Mouse (Mus musculus): Measurements from ENCODE around the gene Ick. TPM values are rescaled to one million over a fixed set of nuclear protein-coding genes. Genes with fewer than 3 reads are reported as not detected.

Gene Ick
- polyA plus RNA-seq, 1 experiment: 16.9 TPM

- DNase-seq: no peak
- Histone ChIP-seq H3K4me3 (replicated peaks; ENCODE audit: insufficient read depth, low read depth, low read length) (peak overlapping the region; percentile 69), H3K27me3 (ENCODE audit: control insufficient read depth, insufficient read depth, low read length) (no peaks in the 10 kb centered on the region), H3K4me1 (ENCODE audit: control insufficient read depth, insufficient read depth, low read length) (peaks cover 12% of the 10 kb centered on the region), H3K27ac (ENCODE audit: insufficient read depth, low read length) (peak overlapping the region; percentile 90)
- WGBS: under 1% methylated on average over 14 of the region's 14 CpGs
- TF ChIP-seq POLR2A (IDR thresholded peaks at IDR 0.05; ENCODE audit: borderline replicate concordance, insufficient read depth, low read length) (no peak), CTCF (IDR thresholded peaks at IDR 0.05; ENCODE audit: borderline replicate concordance, insufficient read depth, low read depth, low read length) (no peak)
These were observed 4.5 kb downstream of the Ick start for GRCm38 (mm10) chr9:78113538-78113885.

DNA sequence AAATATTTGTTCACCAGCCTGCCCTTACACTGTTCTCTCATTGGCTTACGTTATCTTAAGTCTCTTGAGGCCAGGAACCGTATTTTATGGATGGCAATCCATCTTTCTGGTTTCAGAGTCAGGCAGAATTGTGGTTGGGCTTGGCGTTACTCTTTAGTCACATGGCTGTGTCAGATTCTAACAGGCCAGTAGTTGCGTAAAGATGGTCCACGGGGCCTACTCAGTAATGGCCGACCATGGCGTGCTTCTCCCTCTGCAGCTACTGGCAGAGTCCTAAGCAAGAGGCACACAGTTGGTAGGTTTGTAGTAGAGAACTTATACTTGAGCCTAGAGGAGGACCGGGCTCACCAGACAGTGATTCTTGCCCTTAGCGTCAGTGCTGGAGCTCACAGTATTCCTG is 6.8 kb downstream of the Ick start:
- no peak overlapping the region for H3K27ac ChIP-seq (ENCODE audit: insufficient read depth, low read length)
- no peak for DNase-seq
- no peaks in the 10 kb centered on the region for H3K27me3 ChIP-seq (ENCODE audit: control insufficient read depth, insufficient read depth, low read length)
- peaks cover 12% of the 10 kb centered on the region for H3K4me1 ChIP-seq (ENCODE audit: control insufficient read depth, insufficient read depth, low read length)
- no peak overlapping the region for H3K4me3 ChIP-seq (replicated peaks; ENCODE audit: insufficient read depth, low read depth, low read length)
- WGBS: 91% methylated on average over 9 of the region's 9 CpGs
- no peak for TF ChIP-seq POLR2A (IDR thresholded peaks at IDR 0.05; ENCODE audit: borderline replicate concordance, insufficient read depth, low read length)
- TF ChIP-seq CTCF (IDR thresholded peaks at IDR 0.05; ENCODE audit: borderline replicate concordance, insufficient read depth, low read depth, low read length): no peak

- Histone ChIP-seq H3K27ac (ENCODE audit: insufficient read depth, low read length) (no peak overlapping the region; the same call in 1 of the 2 replicates), H3K27me3 (ENCODE audit: control insufficient read depth, insufficient read depth, low read length) (no peaks in the 10 kb centered on the region), H3K4me3 (replicated peaks; ENCODE audit: insufficient read depth, low read depth, low read length) (no peak overlapping the region), H3K4me1 (ENCODE audit: control insufficient read depth, insufficient read depth, low read length) (peaks cover 12% of the 10 kb centered on the region)
- no peak for DNase-seq
- 97% methylated on average over 2 of the region's 2 CpGs for WGBS
- TF ChIP-seq POLR2A (IDR thresholded peaks at IDR 0.05; ENCODE audit: borderline replicate concordance, insufficient read depth, low read length): no peak
- TF ChIP-seq CTCF (IDR thresholded peaks at IDR 0.05; ENCODE audit: borderline replicate concordance, insufficient read depth, low read depth, low read length): no peak
These were observed 8.7 kb downstream of the Ick start for GRCm38 (mm10) chr9:78117690-78118089.

DNA sequence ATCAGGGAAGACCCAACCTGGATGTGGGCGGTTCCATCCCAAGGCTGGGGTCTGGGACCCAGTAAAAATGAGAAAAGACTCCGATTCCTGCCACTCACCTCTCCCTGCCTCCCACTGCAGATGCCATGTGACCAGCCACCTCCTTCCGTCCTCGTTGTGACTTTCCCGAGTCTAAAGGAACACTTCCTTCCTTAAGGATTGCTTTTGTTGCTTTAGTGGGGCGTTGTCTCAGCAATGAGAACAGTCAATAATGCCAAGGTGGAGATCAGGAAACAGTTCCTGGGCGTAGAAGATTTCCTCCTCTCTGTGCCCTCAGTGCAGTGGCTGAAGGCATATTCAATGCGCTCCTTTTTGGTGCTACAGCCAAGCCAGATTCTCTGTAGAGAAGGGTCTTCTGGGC is 12.4 kb downstream of the Ick start:
- no peak for DNase-seq
- TF ChIP-seq CTCF (IDR thresholded peaks at IDR 0.05; ENCODE audit: borderline replicate concordance, insufficient read depth, low read depth, low read length): no peak
- no peak for TF ChIP-seq POLR2A (IDR thresholded peaks at IDR 0.05; ENCODE audit: borderline replicate concordance, insufficient read depth, low read length)
- no peak overlapping the region for H3K27ac ChIP-seq (ENCODE audit: insufficient read depth, low read length)
- H3K4me1 ChIP-seq (ENCODE audit: control insufficient read depth, insufficient read depth, low read length): peaks cover 7% of the 10 kb centered on the region; the same call in 1 of the 2 replicates
- 93% methylated on average over 8 of the region's 8 CpGs for WGBS
- H3K27me3 ChIP-seq (ENCODE audit: control insufficient read depth, insufficient read depth, low read length): no peaks in the 10 kb centered on the region
- no peak overlapping the region for H3K4me3 ChIP-seq (replicated peaks; ENCODE audit: insufficient read depth, low read depth, low read length)

GRCm38 (mm10) chr9:78121985-78122384 is 13.0 kb downstream of the Ick start:
- DNase-seq: no peak
- no peaks in the 10 kb centered on the region for H3K27me3 ChIP-seq (ENCODE audit: control insufficient read depth, insufficient read depth, low read length)
- TF ChIP-seq POLR2A (IDR thresholded peaks at IDR 0.05; ENCODE audit: borderline replicate concordance, insufficient read depth, low read length): no peak
- TF ChIP-seq CTCF (IDR thresholded peaks at IDR 0.05; ENCODE audit: borderline replicate concordance, insufficient read depth, low read depth, low read length): no peak
- H3K27ac ChIP-seq (ENCODE audit: insufficient read depth, low read length): no peak overlapping the region
- no peak overlapping the region for H3K4me3 ChIP-seq (replicated peaks; ENCODE audit: insufficient read depth, low read depth, low read length)
- peaks cover 7% of the 10 kb centered on the region; the same call in 1 of the 2 replicates for H3K4me1 ChIP-seq (ENCODE audit: control insufficient read depth, insufficient read depth, low read length)
- WGBS: 77% methylated on average over 6 of the region's 6 CpGs

DNA sequence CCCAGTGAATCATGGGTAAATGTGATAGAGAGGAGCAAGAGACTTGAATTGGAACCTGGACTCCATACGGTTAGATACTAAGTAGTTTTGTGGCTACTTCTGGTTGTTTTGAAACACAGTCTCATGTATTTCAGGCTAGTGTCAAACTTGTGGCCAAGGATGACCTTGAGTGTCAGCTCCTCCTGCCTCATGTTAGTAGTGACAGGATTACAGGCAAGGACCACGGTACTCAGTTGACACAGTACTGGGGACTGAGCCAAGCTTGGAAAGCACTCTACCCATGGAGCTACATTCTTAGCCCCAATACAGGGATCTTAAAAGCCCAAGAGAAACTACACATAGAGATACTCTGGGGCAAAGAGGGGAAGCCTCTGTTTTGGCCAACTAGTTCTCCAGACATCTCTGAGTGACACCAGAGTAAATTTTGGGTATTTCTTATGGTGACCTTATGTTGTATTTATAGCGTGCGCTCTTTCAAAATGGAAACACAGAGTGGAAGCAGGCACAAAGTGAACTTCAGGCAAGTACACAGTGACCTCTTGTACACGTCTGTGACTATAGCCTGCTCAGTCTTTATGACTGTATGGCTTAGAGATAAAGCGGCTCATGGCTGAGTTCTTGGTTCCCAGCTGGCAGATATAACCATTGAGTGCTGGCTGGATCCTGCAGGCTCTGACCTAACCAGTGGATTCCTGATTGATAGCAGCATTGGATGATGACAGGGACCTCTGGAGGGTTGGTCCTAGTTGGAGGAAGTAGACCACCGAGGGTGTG is 14.1 kb downstream of the Ick start:
- WGBS: 88% methylated on average over 7 of the region's 7 CpGs
- no peak for TF ChIP-seq POLR2A (IDR thresholded peaks at IDR 0.05; ENCODE audit: borderline replicate concordance, insufficient read depth, low read length)
- no peak for TF ChIP-seq CTCF (IDR thresholded peaks at IDR 0.05; ENCODE audit: borderline replicate concordance, insufficient read depth, low read depth, low read length)
- H3K4me1 ChIP-seq (ENCODE audit: control insufficient read depth, insufficient read depth, low read length): peaks cover 7% of the 10 kb centered on the region

GRCm38 (mm10) chr9:78124297-78124696 is 15.3 kb downstream of the Ick start:
- TF ChIP-seq POLR2A (IDR thresholded peaks at IDR 0.05; ENCODE audit: borderline replicate concordance, insufficient read depth, low read length) (no peak), CTCF (IDR thresholded peaks at IDR 0.05; ENCODE audit: borderline replicate concordance, insufficient read depth, low read depth, low read length) (no peak)
- H3K27ac ChIP-seq (ENCODE audit: insufficient read depth, low read length): no peak overlapping the region
- H3K27me3 ChIP-seq (ENCODE audit: control insufficient read depth, insufficient read depth, low read length): no peaks in the 10 kb centered on the region
- peaks cover 7% of the 10 kb centered on the region for H3K4me1 ChIP-seq (ENCODE audit: control insufficient read depth, insufficient read depth, low read length)
- H3K4me3 ChIP-seq (replicated peaks; ENCODE audit: insufficient read depth, low read depth, low read length): no peak overlapping the region
- 48% methylated on average over 6 of the region's 6 CpGs for WGBS
- DNase-seq: no peak

More for the DNA sequence above, 14.1 kb downstream of the Ick start:
- Histone ChIP-seq H3K27ac (ENCODE audit: insufficient read depth, low read length) (no peak overlapping the region; the same call in 1 of the 2 replicates), H3K4me3 (replicated peaks; ENCODE audit: insufficient read depth, low read depth, low read length) (no peak overlapping the region), H3K27me3 (ENCODE audit: control insufficient read depth, insufficient read depth, low read length) (no peaks in the 10 kb centered on the region)
- DNase-seq: no peak

DNA sequence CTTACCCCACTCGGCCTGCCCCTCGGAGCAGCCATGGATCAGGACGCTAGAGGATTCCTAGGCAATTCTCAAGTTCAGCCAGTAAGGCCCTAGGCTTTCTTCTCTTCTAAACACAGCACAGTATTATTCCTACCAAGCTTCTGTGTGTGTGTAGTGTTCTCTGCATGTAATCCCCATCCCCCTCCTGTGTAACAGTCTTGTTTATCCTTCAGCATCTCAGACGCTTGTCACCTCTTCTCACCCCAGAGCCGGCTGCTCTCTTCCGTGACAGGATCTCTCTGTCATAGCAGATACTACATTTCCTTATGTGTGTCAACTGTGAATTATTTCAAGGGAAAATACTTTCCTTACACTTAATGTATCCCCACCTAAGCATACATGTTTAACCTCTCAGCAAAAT is 17.0 kb downstream of the Ick start:
- TF ChIP-seq CTCF (IDR thresholded peaks at IDR 0.05; ENCODE audit: borderline replicate concordance, insufficient read depth, low read depth, low read length) (no peak), POLR2A (IDR thresholded peaks at IDR 0.05; ENCODE audit: borderline replicate concordance, insufficient read depth, low read length) (no peak)
- Histone ChIP-seq H3K4me1 (ENCODE audit: control insufficient read depth, insufficient read depth, low read length) (peaks cover 7% of the 10 kb centered on the region), H3K27me3 (ENCODE audit: control insufficient read depth, insufficient read depth, low read length) (no peaks in the 10 kb centered on the region), H3K27ac (ENCODE audit: insufficient read depth, low read length) (no peak overlapping the region), H3K4me3 (replicated peaks; ENCODE audit: insufficient read depth, low read depth, low read length) (no peak overlapping the region)
- WGBS: 64% methylated on average over 6 of the region's 6 CpGs
- no peak for DNase-seq

Data from cerebellum, adult 2 months (tissue).